Comparison of ENCODE assay signal across 13 mouse cellular contexts in genomic region chr8:123298301-123298700, GRCm38 (mm10). TPM values are rescaled to one million over a fixed set of nuclear protein-coding genes. Genes with fewer than 3 reads are reported as not detected.
"Had no signal": no experiment of that assay in that cellular context is flagged by ENCODE, and none has a peak within 500 bp of the region (broad histone marks: within the 10 kb centered on the region; RNA-seq: fewer than 3 reads in every experiment).

No protein-coding gene starts in this region.

- ATAC-seq: hindbrain, embryonic 16.5 days; inflammation-experienced regulatory T-cells, adult 6 months; intestine, postnatal 0 days; midbrain, embryonic 13.5 days had no signal

- H3K4me1 ChIP-seq: limb, embryonic 12.5 days; liver, embryonic 13.5 days; midbrain, embryonic 13.5 days had no signal

- H3K27me3 ChIP-seq: limb, embryonic 12.5 days; liver, embryonic 13.5 days; midbrain, embryonic 13.5 days had no signal

- H3K9ac ChIP-seq: limb, embryonic 12.5 days; liver, embryonic 13.5 days; midbrain, embryonic 13.5 days had no signal

- DNase-seq: liver, embryonic 13.5 days; lung, adult 2 months; lung, postnatal 10 days; right cerebral cortex, adult 18-20 months; right cerebral cortex, postnatal 25 days; thymus, postnatal 36 days had no signal

- H3K27ac ChIP-seq: left cerebral cortex, adult 2 months; limb, embryonic 12.5 days; liver, embryonic 13.5 days; macrophage; midbrain, embryonic 13.5 days had no signal

- H3K4me3 ChIP-seq: left cerebral cortex, adult 2 months; limb, embryonic 12.5 days; liver, embryonic 13.5 days; midbrain, embryonic 13.5 days had no signal

RNA-seq across cellular contexts. Expression of gene Spire2, which starts 34.2 kb away (rescaled TPM):
- polyA plus RNA-seq: inflammation-experienced regulatory T-cells, adult 6 months; macrophage had no signal
